29 mouse cellular contexts compared by ENCODE assay signal in genomic region chr1:69831002-69831401, GRCm38 (mm10). TPM values are rescaled to one million over a fixed set of nuclear protein-coding genes. Genes with fewer than 3 reads are reported as not detected.
A peak's percentile ranks its signal among the peaks of the same experiment; 100 is the strongest.
DNase-seq lines count a peak whose midpoint lies in the region; ATAC-seq lines count a peak whose summit lies in the region.
"Had no signal": no experiment of that assay in that cellular context is flagged by ENCODE, and none has a peak within 500 bp of the region (broad histone marks: within the 10 kb centered on the region; RNA-seq: fewer than 3 reads in every experiment).

No protein-coding gene starts in this region.

- no peaks in the 10 kb centered on the region for H3K4me1 ChIP-seq in forebrain, embryonic 14.5 days (ENCODE audit: control insufficient read depth, insufficient read depth, low read length)
- H3K4me1 ChIP-seq: heart, embryonic 13.5 days had no signal

- no peaks in the 10 kb centered on the region for H3K36me3 ChIP-seq in forebrain, embryonic 14.5 days (ENCODE audit: control insufficient read depth, insufficient read depth, low read length)
- H3K36me3 ChIP-seq: forebrain, embryonic 10.5 days; heart, embryonic 10.5 days; heart, embryonic 13.5 days; hindbrain, embryonic 12.5 days; hindbrain, embryonic 15.5 days had no signal

- no peaks in the 10 kb centered on the region for H3K27me3 ChIP-seq in forebrain, embryonic 14.5 days (replicated peaks; ENCODE audit: control insufficient read depth, insufficient read depth, low read length)
- H3K27me3 ChIP-seq: forebrain, embryonic 13.5 days; heart, embryonic 13.5 days; hindbrain, embryonic 12.5 days; hindbrain, embryonic 15.5 days had no signal

- no peak overlapping the region for H3K4me2 ChIP-seq in forebrain, embryonic 14.5 days (ENCODE audit: low read length)
- H3K4me2 ChIP-seq: forebrain, embryonic 13.5 days; heart, embryonic 13.5 days; hindbrain, embryonic 12.5 days; hindbrain, embryonic 15.5 days had no signal

- no peak overlapping the region for H3K9ac ChIP-seq in forebrain, embryonic 14.5 days (ENCODE audit: low read length)
- H3K9ac ChIP-seq: forebrain, embryonic 13.5 days; forebrain, postnatal 0 days; heart, embryonic 13.5 days; hindbrain, embryonic 12.5 days; hindbrain, embryonic 15.5 days had no signal

- DNase-seq in CD4-positive helper T cell, adult 2 months (ENCODE audit: low read depth, low spot score) = peak; percentile 9
- DNase-seq in CD4-positive, CD25-positive, alpha-beta regulatory T cell, adult 2 months (ENCODE audit: low read depth, low spot score) = peak; percentile 34
- DNase-seq in induced T-regulatory cell, adult 2 months (ENCODE audit: low read depth) = peak; percentile 37
- peak; percentile 25 for DNase-seq in thymus, postnatal 14 days
- DNase-seq in frontal cortex, adult 2 months (ENCODE audit: extremely low spot score in 1 of 2, low spot score in 1 of 2) = no peak
- no peak for DNase-seq in forebrain, embryonic 14.5 days (ENCODE audit: low spot score)
- no peak for DNase-seq in cerebellum, postnatal 25 days
- DNase-seq in layer of hippocampus, adult 18-20 months (ENCODE audit: low spot score in 2 of 2) = no peak
- DNase-seq: adrenal gland, adult 2 months; adrenal gland, postnatal 14 days; cerebellum, adult 11 months; cerebellum, adult 2 months; cerebellum, adult 9-11 months; cerebellum, postnatal 36 days; forebrain, postnatal 0 days; gastrocnemius, postnatal 25 days; heart, adult 2 months; heart, postnatal 14 days; heart, postnatal 4 days had no signal

- ATAC-seq in forebrain, embryonic 14.5 days = no peak
- ATAC-seq: forebrain, embryonic 13.5 days; forebrain, postnatal 0 days had no signal

- H3K4me3 ChIP-seq in forebrain, embryonic 14.5 days (ENCODE audit: low read depth, low read length) = no peak overlapping the region
- H3K4me3 ChIP-seq: forebrain, embryonic 10.5 days; forebrain, embryonic 13.5 days; heart, adult 2 months; heart, embryonic 10.5 days; heart, embryonic 13.5 days; hindbrain, embryonic 12.5 days; hindbrain, embryonic 15.5 days had no signal

- no peak overlapping the region for H3K27ac ChIP-seq in forebrain, embryonic 14.5 days (ENCODE audit: low read depth, low read length)
- H3K27ac ChIP-seq: forebrain, embryonic 10.5 days; forebrain, embryonic 13.5 days; heart, adult 2 months; heart, embryonic 10.5 days; heart, embryonic 13.5 days; hindbrain, embryonic 12.5 days; hindbrain, embryonic 15.5 days had no signal

- 97% methylated on average over 2 of the region's 2 CpGs for WGBS in forebrain, embryonic 14.5 days

- no peaks in the 10 kb centered on the region for H3K9me3 ChIP-seq in forebrain, embryonic 14.5 days (replicated peaks; ENCODE audit: control insufficient read depth, low read length)
- H3K9me3 ChIP-seq: forebrain, embryonic 10.5 days; forebrain, embryonic 13.5 days; heart, embryonic 10.5 days; heart, embryonic 13.5 days; hindbrain, embryonic 12.5 days; hindbrain, embryonic 15.5 days had no signal

RNA-seq across cellular contexts. Expression of gene Spag16, which starts 4.2 kb away (rescaled TPM):
- polyA plus RNA-seq in frontal cortex, adult 2 months (2012; rRNA removed) = 0.34 and 0.68 TPM in 2 replicates
- 1.7 and 2.0 TPM in 2 replicates for polyA plus RNA-seq in forebrain, embryonic 14.5 days (2014; fragmentation: Nextera tagmentation; extraction: Ambion mirVana)
- total RNA-seq in layer of hippocampus, adult 18-20 months (2021) = 1 to 10 TPM; 1.1 to 1.3 TPM
- total RNA-seq: adrenal gland, adult 2 months; adrenal gland, postnatal 14 days; gastrocnemius, adult 8-10 months; gastrocnemius, postnatal 25 days; granulocyte monocyte progenitor cell, adult 5-6 weeks; heart, adult 2 months; MEL had no signal
- polyA plus RNA-seq: adrenal gland, adult 2 months; C2C12 had no signal

Comparison
In these comparisons a context has a peak if more than half of its experiments do, and no peak if none do; other contexts are left out.
1. DNase-seq: peak in CD4-positive helper T cell, adult 2 months (single experiment), CD4-positive, CD25-positive, alpha-beta regulatory T cell, adult 2 months (single experiment), induced T-regulatory cell, adult 2 months (single experiment) and thymus, postnatal 14 days (single experiment); none in frontal cortex, adult 2 months (0 of 2), forebrain, embryonic 14.5 days (single experiment), cerebellum, postnatal 25 days (0 of 2) and layer of hippocampus, adult 18-20 months (0 of 2).